Mouse (Mus musculus): ENCODE data around the gene Filip1.

- no peak for TF ChIP-seq CTCF (IDR thresholded peaks at IDR 0.05)
- no peak for TF ChIP-seq EP300 (IDR thresholded peaks at IDR 0.05)
Measured at GRCm38 (mm10) chr9:79932578-79932977, 80.1 kb downstream of the Filip1 start.
